Mouse (Mus musculus) small intestine, adult 2 months (tissue): ENCODE measurements around the gene Mgst2. TPM values are rescaled to one million over a fixed set of nuclear protein-coding genes. Genes with fewer than 3 reads are reported as not detected.

Source experiments
- H3K27ac ChIP-seq: fragments of 200-500 bp; 2 replicates; pipeline ENCODE4 v1.5.1; 2012; ENCODE audit warnings: low read depth, low read length, control low read depth, inconsistent platforms; ENCODE audit not compliant: insufficient read depth
- H3K27me3 ChIP-seq: fragments of 200-500 bp; 2 replicates; pipeline ENCODE4 v1.6.1; 2012; ENCODE audit warnings: mild to moderate bottlenecking, moderate library complexity, low read length, inconsistent platforms; ENCODE audit not compliant: control insufficient read depth, insufficient read depth
- H3K36me3 ChIP-seq: fragments of 200-500 bp; 2 replicates; pipeline ENCODE4 v1.6.1; 2012; ENCODE audit warnings: mild to moderate bottlenecking, low read length, control low read depth, inconsistent platforms; ENCODE audit not compliant: control insufficient read depth, insufficient read depth
- H3K4me1 ChIP-seq: fragments of 200-500 bp; 2 replicates; pipeline ENCODE4 v1.6.1; 2012; ENCODE audit warnings: low read length, inconsistent platforms, mixed read lengths; ENCODE audit not compliant: control insufficient read depth, insufficient read depth, insufficient read length
- H3K4me3 ChIP-seq: fragments of 200-500 bp; 2 replicates; pipeline ENCODE4 v1.5.1; 2012; ENCODE audit warnings: low read depth, mild to moderate bottlenecking, control low read depth, inconsistent platforms, low read length, moderate library complexity
- CTCF ChIP-seq: fragments of 200-500 bp; IDR thresholded peaks from 2 replicates; pipeline ENCODE4 v1.5.1; 2012; ENCODE audit warnings: low read depth, mild to moderate bottlenecking, control low read depth, inconsistent platforms, low read length, moderate library complexity, mixed read lengths; ENCODE audit not compliant: insufficient replicate concordance, insufficient read length; ENCODE audit errors: extremely low read depth
- POLR2A ChIP-seq: fragments of 200-500 bp; IDR thresholded peaks from 2 replicates; pipeline ENCODE4 v1.6.1; 2012; ENCODE audit warnings: low read depth, mild to moderate bottlenecking, control low read depth, inconsistent platforms, low read length, moderate library complexity
- WGBS: fragments of 180-500 bp; shearing (Covaris S2); methylation state at CpG from one replicate; pipeline ENCODE4 v1.1.7; 2018; 5-methylcytosine and 5-hydroxymethylcytosine counted together
- polyA plus RNA-seq: library from polyadenylated mRNA; depleted of rRNA; stranded (reverse); fragments of >200 nt; gene quantifications from 2 replicates; pipeline ENCODE4 v1.2.3, GENCODE M21; 2012; rRNA removed

Mgst2 gene
- polyA plus RNA-seq, 1 experiment, result 19.1 TPM

- 81% methylated on average over 3 of the region's 3 CpGs for WGBS
- Histone ChIP-seq H3K27ac (no peak overlapping the region), H3K36me3 (no peaks in the 10 kb centered on the region), H3K27me3 (no peaks in the 10 kb centered on the region), H3K4me1 (no peaks in the 10 kb centered on the region), H3K4me3 (no peak overlapping the region)
- TF ChIP-seq POLR2A, result no peak
- no peak for TF ChIP-seq CTCF
Observed at GRCm38 (mm10) chr3:51727487-51727886, 67.3 kb downstream of the Mgst2 start.

GRCm38 (mm10) chr3:51727968-51728367 is 67.8 kb downstream of the Mgst2 start:
- TF ChIP-seq CTCF (no peak), POLR2A (no peak)
- H3K4me1 ChIP-seq, result no peaks in the 10 kb centered on the region
- H3K27ac ChIP-seq, result no peak overlapping the region
- WGBS, result 39% methylated on average over 8 of the region's 8 CpGs
- H3K27me3 ChIP-seq, result no peaks in the 10 kb centered on the region
- no peak overlapping the region for H3K4me3 ChIP-seq
- no peaks in the 10 kb centered on the region for H3K36me3 ChIP-seq

- Histone ChIP-seq H3K36me3 (no peaks in the 10 kb centered on the region), H3K27me3 (no peaks in the 10 kb centered on the region), H3K27ac (no peak overlapping the region), H3K4me1 (no peaks in the 10 kb centered on the region), H3K4me3 (no peak overlapping the region)
- no peak for TF ChIP-seq POLR2A
- TF ChIP-seq CTCF, result no peak
- WGBS, result 49% methylated on average over 12 of the region's 12 CpGs
Observed at GRCm38 (mm10) chr3:51728456-51728855, 68.3 kb downstream of the Mgst2 start.

- WGBS, result 93% methylated on average over 14 of the region's 14 CpGs
- H3K4me1 ChIP-seq, result no peaks in the 10 kb centered on the region
- H3K27me3 ChIP-seq, result no peaks in the 10 kb centered on the region
- H3K36me3 ChIP-seq, result no peaks in the 10 kb centered on the region
- TF ChIP-seq POLR2A, result no peak
- no peak for TF ChIP-seq CTCF
- no peak overlapping the region for H3K4me3 ChIP-seq
- no peak overlapping the region for H3K27ac ChIP-seq
Observed at GRCm38 (mm10) chr3:51729109-51729918, 69.2 kb downstream of the Mgst2 start.

- H3K27ac ChIP-seq, result no peak overlapping the region
- no peaks in the 10 kb centered on the region for H3K4me1 ChIP-seq
- no peaks in the 10 kb centered on the region for H3K27me3 ChIP-seq
- H3K36me3 ChIP-seq, result no peaks in the 10 kb centered on the region
- TF ChIP-seq CTCF, result no peak
- no peak for TF ChIP-seq POLR2A
- WGBS, result 86% methylated on average over 7 of the region's 7 CpGs
- H3K4me3 ChIP-seq, result no peak overlapping the region
Observed at GRCm38 (mm10) chr3:51730662-51731061, 70.5 kb downstream of the Mgst2 start.

GRCm38 (mm10) chr3:51731949-51732636 is 71.9 kb downstream of the Mgst2 start:
- Histone ChIP-seq H3K4me3 (no peak overlapping the region), H3K36me3 (no peaks in the 10 kb centered on the region), H3K4me1 (no peaks in the 10 kb centered on the region), H3K27ac (no peak overlapping the region), H3K27me3 (no peaks in the 10 kb centered on the region)
- 91% methylated on average over 16 of the region's 16 CpGs for WGBS
- TF ChIP-seq CTCF (no peak), POLR2A (no peak)

Other genes starting within 250 kb of the Mgst2 start
- 0.37 and 0.77 TPM in 2 replicates for gene Naa15, start 245.2 kb upstream of the Mgst2 start, polyA plus RNA-seq
- 4.3 and 5.8 TPM in 2 replicates for gene Rab33b, start 176.4 kb upstream of the Mgst2 start, polyA plus RNA-seq
- gene Setd7, start 99.5 kb upstream of the Mgst2 start, polyA plus RNA-seq, result 4.3 and 8.9 TPM in 2 replicates